Mouse (Mus musculus): Measurements from ENCODE around the gene Aars2.
A peak's percentile ranks its signal among the peaks of the same experiment; 100 is the strongest.

Aars2 gene

GRCm38 (mm10) chr17:45557998-45558862 lies 51.6 kb downstream of the Aars2 start:
- DNase-seq (ENCODE audit: low read depth, low spot score), result no peak

- DNase-seq (ENCODE audit: low read depth, low spot score), result peak; percentile 69
These were observed 53.3 kb downstream of the Aars2 start for GRCm38 (mm10) chr17:45559732-45560525.

- no peak for DNase-seq (ENCODE audit: low read depth, low spot score)
These were observed 56.6 kb downstream of the Aars2 start for GRCm38 (mm10) chr17:45563216-45563615.

GRCm38 (mm10) chr17:45563655-45564530 lies 57.3 kb downstream of the Aars2 start, which contains the start of gene Slc35b2:
Slc35b2 (plus strand) TSS chr17:45563874.
- peak; percentile 97 for DNase-seq (ENCODE audit: low read depth, low spot score)

- DNase-seq (ENCODE audit: low read depth, low spot score), result no peak
These were observed 58.0 kb downstream of the Aars2 start for GRCm38 (mm10) chr17:45564531-45565084.

GRCm38 (mm10) chr17:45565103-45565502 lies 58.5 kb downstream of the Aars2 start:
- no peak for DNase-seq (ENCODE audit: low read depth, low spot score)

- no peak for DNase-seq (ENCODE audit: low read depth, low spot score)
These were observed 59.4 kb downstream of the Aars2 start for GRCm38 (mm10) chr17:45566031-45566359.

- peak; percentile 55 for DNase-seq (ENCODE audit: low read depth, low spot score)
These were observed 59.9 kb downstream of the Aars2 start for GRCm38 (mm10) chr17:45566360-45567161.

- DNase-seq (ENCODE audit: low read depth, low spot score), result peak; percentile 31
These were observed 60.5 kb downstream of the Aars2 start for GRCm38 (mm10) chr17:45567162-45567601.

GRCm38 (mm10) chr17:45568990-45569389 lies 62.3 kb downstream of the Aars2 start:
- no peak for DNase-seq (ENCODE audit: low read depth, low spot score)

GRCm38 (mm10) chr17:45569999-45570398 lies 63.4 kb downstream of the Aars2 start:
- no peak for DNase-seq (ENCODE audit: low read depth, low spot score)
